Mouse (Mus musculus) heart, adult 2 months (tissue): ENCODE measurements around the gene Sgta.

Experiments
- CTCF ChIP-seq: fragments of 200-600 bp; IDR thresholded peaks from 2 replicates; pipeline ENCODE4 v1.8.1; 2022; ENCODE audit warnings: antibody characterized with exemption, mild to moderate bottlenecking, moderate library complexity
- EP300 ChIP-seq: fragments of 200-500 bp; IDR thresholded peaks from 2 replicates; pipeline ENCODE4 v1.6.1; 2011; ENCODE audit warnings: low read depth, low read length, control low read depth; ENCODE audit not compliant: insufficient read depth
- POLR2A ChIP-seq: fragments of 200-500 bp; IDR thresholded peaks from 2 replicates; pipeline ENCODE4 v1.6.1; 2011; ENCODE audit warnings: mild to moderate bottlenecking, low read depth, low read length, control low read depth; ENCODE audit not compliant: insufficient read depth

GRCm38 (mm10) chr10:81010851-81011250 lies 49.1 kb downstream of the Sgta start:
- TF ChIP-seq CTCF (no peak), POLR2A (no peak), EP300 (no peak)
